Mouse (Mus musculus): ENCODE measurements around the gene Gnb2.

GRCm38 (mm10) chr5:137512847-137513794 is 20.2 kb downstream of the Gnb2 start:
- peak; percentile 52; the same call in 1 of the 2 replicates for TF ChIP-seq CTCF (IDR thresholded peaks at IDR 0.05; ENCODE audit: extremely low read depth, insufficient read length, insufficient replicate concordance, low read depth, low read length)
- no peak for TF ChIP-seq POLR2A (IDR thresholded peaks at IDR 0.05; ENCODE audit: low read depth, low read length)
